Mouse (Mus musculus): ENCODE measurements at regions not wholly inside any gene's neighbourhood (a gene's known extent, or its start where the extent isn't known, plus 50 kb on each side); places are given as distances from the start of the nearest gene placed in this dataset.

- no peak for DNase-seq (ENCODE audit: extremely low spot score)
Measured at GRCm38 (mm10) chr1:92284155-92284554, 88.7 kb upstream of the Hdac4 start.

- DNase-seq (ENCODE audit: extremely low spot score), result no peak
Measured at GRCm38 (mm10) chr1:92277199-92277747, 81.8 kb upstream of the Hdac4 start.

- no peak for DNase-seq (ENCODE audit: extremely low spot score)
Measured at GRCm38 (mm10) chr1:92275388-92275787, 79.9 kb upstream of the Hdac4 start.

- no peak for DNase-seq (ENCODE audit: extremely low spot score)
Measured at GRCm38 (mm10) chr1:92273760-92274159, 78.3 kb upstream of the Hdac4 start.

- no peak for DNase-seq (ENCODE audit: extremely low spot score)
Measured at GRCm38 (mm10) chr1:92271676-92272291, 76.3 kb upstream of the Hdac4 start.

- DNase-seq (ENCODE audit: extremely low spot score), result no peak
Measured at GRCm38 (mm10) chr1:92270486-92271058, 75.1 kb upstream of the Hdac4 start.

- DNase-seq (ENCODE audit: extremely low spot score), result no peak
Measured at GRCm38 (mm10) chr1:92269464-92269863, 74.0 kb upstream of the Hdac4 start.

GRCm38 (mm10) chr1:92264941-92265340, 69.4 kb upstream of the Hdac4 start:
- DNase-seq (ENCODE audit: extremely low spot score), result no peak

- no peak for DNase-seq (ENCODE audit: extremely low spot score)
Measured at GRCm38 (mm10) chr1:92259715-92260392, 64.4 kb upstream of the Hdac4 start.

- DNase-seq (ENCODE audit: extremely low spot score), result no peak
Measured at GRCm38 (mm10) chr1:92258026-92258425, 62.5 kb upstream of the Hdac4 start.

GRCm38 (mm10) chr1:92253086-92253485, 57.6 kb upstream of the Hdac4 start:
- no peak for DNase-seq (ENCODE audit: extremely low spot score)

- no peak for DNase-seq (ENCODE audit: extremely low spot score)
Measured at GRCm38 (mm10) chr1:92250594-92251463, 55.3 kb upstream of the Hdac4 start.

All from embryo, embryonic 9.5 days (tissue).